Mouse (Mus musculus): Measurements from ENCODE around the gene Ahcyl1.

Ahcyl1 gene

DNA sequence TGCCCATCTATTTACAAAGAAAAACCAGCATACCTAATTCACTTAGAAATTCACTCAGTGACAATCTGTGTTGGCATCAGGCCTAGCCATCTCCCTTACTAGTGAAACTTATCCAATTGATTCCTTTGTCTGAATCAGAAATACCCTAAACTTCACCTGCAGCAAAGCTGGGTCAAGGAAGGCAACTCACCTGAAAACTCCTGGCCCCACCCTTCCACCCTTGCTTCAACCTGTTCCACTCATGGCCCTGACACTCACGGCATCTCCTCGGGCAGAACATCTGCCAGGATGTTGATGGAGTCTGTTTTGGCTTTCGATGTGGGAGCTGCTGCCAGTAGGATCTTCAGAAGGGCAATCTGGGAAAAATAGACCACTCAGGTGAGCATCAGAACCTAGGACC is 78.6 kb downstream of the Ahcyl1 start:
- in situ Hi-C loops (cut with MboI, MseI), result no loop called here

Measured in regulatory T cell (primary cell).